ENCODE assay signal across 8 mouse cellular contexts in genomic region chr7:44495086-44495485, GRCm38 (mm10). TPM values are rescaled to one million over a fixed set of nuclear protein-coding genes. Genes with fewer than 3 reads are reported as not detected.
DNase-seq lines count a peak whose midpoint lies in the region; ATAC-seq lines count a peak whose summit lies in the region.

No protein-coding gene starts in this region.

- H3K27me3 ChIP-seq in liver, embryonic 12.5 days (replicated peaks), result peaks cover 18% of the 10 kb centered on the region

- ATAC-seq in liver, embryonic 12.5 days, result no peak

- peak overlapping the region; percentile 91 for H3K4me2 ChIP-seq in liver, embryonic 12.5 days

- 0 out of 2 replicates have a peak overlapping the region, but pooled peaks have one; percentile 94 for H3K27ac ChIP-seq in liver, embryonic 12.5 days

- peak overlapping the region; percentile 74 for H3K4me3 ChIP-seq in liver, embryonic 12.5 days

- H3K36me3 ChIP-seq in liver, embryonic 12.5 days, result peaks cover 47% of the 10 kb centered on the region

- intact Hi-C loops in heart, postnatal 10 days (cut with DNase I), result no loop called here

- H3K4me1 ChIP-seq in liver, embryonic 12.5 days, result peaks cover 30% of the 10 kb centered on the region

- DNase-seq in heart, adult 11 months, result peak; percentile 87
- no peak for DNase-seq in heart, postnatal 10 days
- DNase-seq in thymus, postnatal 4 days, result peak; percentile 7
- DNase-seq in thymus, adult 18-20 months, result no peak
- DNase-seq in urinary bladder, postnatal 10 days (ENCODE audit: low spot score), result no peak
- DNase-seq in retina, embryonic 14.5 days (ENCODE audit: low spot score), result no peak
- no peak for DNase-seq in adrenal gland, adult 18-20 months (ENCODE audit: low spot score in 2 of 2)

- no peaks in the 10 kb centered on the region for H3K9me3 ChIP-seq in liver, embryonic 12.5 days (replicated peaks)

- WGBS in liver, embryonic 12.5 days (ENCODE audit: insufficient replicate concordance), result 80% methylated on average over 7 of the region's 7 CpGs

- peak overlapping the region; percentile 82 for H3K9ac ChIP-seq in liver, embryonic 12.5 days

RNA-seq across cellular contexts. Expression of gene Emc10, which starts 1.2 kb away (rescaled TPM):
- 100 to 1,000 TPM; 101 to 102 TPM for total RNA-seq in heart, postnatal 10 days (2021)
- 70.6 and 74.8 TPM in 2 replicates for polyA plus RNA-seq in liver, embryonic 12.5 days (2016; fragmentation: Nextera tagmentation; extraction: Ambion mirVana)
- total RNA-seq in adrenal gland, adult 18-20 months (2021), result 100 to 1,000 TPM in 1 of 2 experiments, 10 to 100 TPM in 1; 95.4 to 101 TPM

RNA-seq across cellular contexts. Expression of gene Fam71e1, which starts 1.3 kb away (rescaled TPM):
- 1 to 10 TPM; 5.1 to 6.0 TPM for total RNA-seq in heart, postnatal 10 days (2021)
- 2.8 and 3.3 TPM in 2 replicates for polyA plus RNA-seq in liver, embryonic 12.5 days (2016; fragmentation: Nextera tagmentation; extraction: Ambion mirVana)
- total RNA-seq in adrenal gland, adult 18-20 months (2021), result 1 to 10 TPM; 5.6 to 8.9 TPM

RNA-seq across cellular contexts. Expression of gene Josd2, which starts 27.3 kb away (rescaled TPM):
- 10 to 100 TPM; 70.3 to 79.0 TPM for total RNA-seq in heart, postnatal 10 days (2021)
- 189 and 194 TPM in 2 replicates for polyA plus RNA-seq in liver, embryonic 12.5 days (2016; fragmentation: Nextera tagmentation; extraction: Ambion mirVana)
- 10 to 100 TPM; 40.0 to 42.6 TPM for total RNA-seq in adrenal gland, adult 18-20 months (2021)

RNA-seq across cellular contexts. Expression of gene Mybpc2, which starts 29.4 kb away (rescaled TPM):
- 10 to 100 TPM; 16.3 to 22.2 TPM for total RNA-seq in heart, postnatal 10 days (2021)
- polyA plus RNA-seq in liver, embryonic 12.5 days (2016; fragmentation: Nextera tagmentation; extraction: Ambion mirVana), result not detected in 2 replicates
- under 1 TPM in 1 of 2 experiments, not detected in 1; 0.93 TPM for total RNA-seq in adrenal gland, adult 18-20 months (2021)

RNA-seq across cellular contexts. Expression of gene Aspdh, which starts 29.9 kb away (rescaled TPM):
- total RNA-seq in heart, postnatal 10 days (2021), result under 1 TPM; 0.79 to 0.93 TPM
- 5.5 and 6.4 TPM in 2 replicates for polyA plus RNA-seq in liver, embryonic 12.5 days (2016; fragmentation: Nextera tagmentation; extraction: Ambion mirVana)
- total RNA-seq in adrenal gland, adult 18-20 months (2021), result not detected

Comparison
In these comparisons a context has a peak if more than half of its experiments do, and no peak if none do; other contexts are left out.
1. DNase-seq: peak in heart, adult 11 months (single experiment) and thymus, postnatal 4 days (single experiment); none in heart, postnatal 10 days (0 of 2), thymus, adult 18-20 months (0 of 2), urinary bladder, postnatal 10 days (single experiment), retina, embryonic 14.5 days (single experiment) and adrenal gland, adult 18-20 months (0 of 2).